Mouse (Mus musculus): ENCODE measurements around the gene Tmem258.
A peak's percentile ranks its signal among the peaks of the same experiment; 100 is the strongest.

The Tmem258 gene

GRCm38 (mm10) chr19:10184096-10184495 lies 19.7 kb upstream of the Tmem258 start:
- DNase-seq (ENCODE audit: low spot score): no peak

- no peak for DNase-seq (ENCODE audit: low spot score)
These were observed 17.9 kb upstream of the Tmem258 start for GRCm38 (mm10) chr19:10185876-10186275.

- no peak for DNase-seq (ENCODE audit: low spot score)
These were observed 17.2 kb upstream of the Tmem258 start for GRCm38 (mm10) chr19:10186569-10186968.

GRCm38 (mm10) chr19:10188281-10188811 lies 15.5 kb upstream of the Tmem258 start:
- DNase-seq (ENCODE audit: low spot score): no peak

GRCm38 (mm10) chr19:10189022-10189421 lies 14.8 kb upstream of the Tmem258 start:
- DNase-seq (ENCODE audit: low spot score): no peak

- no peak for DNase-seq (ENCODE audit: low spot score)
These were observed 13.9 kb upstream of the Tmem258 start for GRCm38 (mm10) chr19:10189940-10190339.

GRCm38 (mm10) chr19:10190796-10191195 lies 13.0 kb upstream of the Tmem258 start:
- DNase-seq (ENCODE audit: low spot score): peak; percentile 42

- no peak for DNase-seq (ENCODE audit: low spot score)
These were observed 12.5 kb upstream of the Tmem258 start for GRCm38 (mm10) chr19:10191326-10191725.

- no peak for DNase-seq (ENCODE audit: low spot score)
These were observed 9.5 kb upstream of the Tmem258 start for GRCm38 (mm10) chr19:10194337-10194736.

GRCm38 (mm10) chr19:10195252-10195651 lies 8.6 kb upstream of the Tmem258 start:
- DNase-seq (ENCODE audit: low spot score): no peak

GRCm38 (mm10) chr19:10197130-10197529 lies 6.7 kb upstream of the Tmem258 start:
- DNase-seq (ENCODE audit: low spot score): no peak

- no peak for DNase-seq (ENCODE audit: low spot score)
These were observed 5.5 kb upstream of the Tmem258 start for GRCm38 (mm10) chr19:10198286-10198685.

GRCm38 (mm10) chr19:10198723-10199122 lies 5.1 kb upstream of the Tmem258 start:
- DNase-seq (ENCODE audit: low spot score): peak; percentile 57

GRCm38 (mm10) chr19:10203146-10203847 lies 517 bp upstream of the Tmem258 start:
- no peak for DNase-seq (ENCODE audit: low spot score)

- DNase-seq (ENCODE audit: low spot score): no peak
These were observed 795 bp downstream of the Tmem258 start for GRCm38 (mm10) chr19:10204616-10205001.

GRCm38 (mm10) chr19:10205051-10205450 lies 1.2 kb downstream of the Tmem258 start:
- DNase-seq (ENCODE audit: low spot score): no peak

- DNase-seq (ENCODE audit: low spot score): no peak
These were observed 5.0 kb downstream of the Tmem258 start for GRCm38 (mm10) chr19:10208851-10209250.

- no peak for DNase-seq (ENCODE audit: low spot score)
These were observed 7.1 kb downstream of the Tmem258 start for GRCm38 (mm10) chr19:10210885-10211284.

GRCm38 (mm10) chr19:10213796-10214471 lies 10.1 kb downstream of the Tmem258 start:
- no peak for DNase-seq (ENCODE audit: low spot score)

GRCm38 (mm10) chr19:10216101-10216500 lies 12.3 kb downstream of the Tmem258 start:
- no peak for DNase-seq (ENCODE audit: low spot score)

GRCm38 (mm10) chr19:10219108-10219507 lies 15.3 kb downstream of the Tmem258 start:
- no peak for DNase-seq (ENCODE audit: low spot score)

- DNase-seq (ENCODE audit: low spot score): no peak
These were observed 15.8 kb downstream of the Tmem258 start for GRCm38 (mm10) chr19:10219593-10219992.

GRCm38 (mm10) chr19:10221585-10221984 lies 17.8 kb downstream of the Tmem258 start:
- DNase-seq (ENCODE audit: low spot score): no peak
